Mouse (Mus musculus): ENCODE results near the gene Brd3. TPM values are rescaled to one million over a fixed set of nuclear protein-coding genes. Genes with fewer than 3 reads are reported as not detected.
A peak's percentile ranks its signal among the peaks of the same experiment; 100 is the strongest.

The Brd3 gene
- polyA plus RNA-seq, 1 experiment from 2014 or later = 76.2 TPM

- H3K27ac ChIP-seq = peak overlapping the region; percentile 95
- peak overlapping the region; percentile 78 for H3K4me2 ChIP-seq
- no peaks in the 10 kb centered on the region for H3K27me3 ChIP-seq (replicated peaks)
- H3K36me3 ChIP-seq = no peaks in the 10 kb centered on the region
- peak overlapping the region; percentile 93 for H3K4me3 ChIP-seq (replicated peaks)
- H3K9ac ChIP-seq = peak overlapping the region; percentile 37; the same call in 1 of the 2 replicates
- H3K9me3 ChIP-seq = no peaks in the 10 kb centered on the region
- H3K4me1 ChIP-seq = peaks cover 29% of the 10 kb centered on the region
- 28% methylated on average over 11 of the region's 11 CpGs for WGBS
- no peak for ATAC-seq (ENCODE audit: insufficient read depth, low FRiP score, low read depth)
These were observed 30.9 kb downstream of the Brd3 start for GRCm38 (mm10) chr2:27476303-27477192.

- peak; percentile 98 for ATAC-seq (ENCODE audit: insufficient read depth, low FRiP score, low read depth)
- H3K27ac ChIP-seq = peak overlapping the region; percentile 97
- H3K27me3 ChIP-seq (replicated peaks) = no peaks in the 10 kb centered on the region
- under 1% methylated on average over 95 of the region's 96 CpGs for WGBS
- no peaks in the 10 kb centered on the region for H3K9me3 ChIP-seq
- no peaks in the 10 kb centered on the region for H3K36me3 ChIP-seq
- peak overlapping the region; percentile 81 for H3K4me2 ChIP-seq
- H3K9ac ChIP-seq = peak overlapping the region; percentile 92
- H3K4me1 ChIP-seq = peaks cover 37% of the 10 kb centered on the region
- H3K4me3 ChIP-seq (replicated peaks) = peak overlapping the region; percentile 93
These were observed 31.8 kb downstream of the Brd3 start for GRCm38 (mm10) chr2:27475495-27476302.

GRCm38 (mm10) chr2:27474621-27475484, 32.6 kb downstream of the Brd3 start:
- no peaks in the 10 kb centered on the region for H3K36me3 ChIP-seq
- WGBS = under 1% methylated on average over 74 of the region's 84 CpGs
- H3K9me3 ChIP-seq = no peaks in the 10 kb centered on the region
- H3K4me2 ChIP-seq = peak overlapping the region; percentile 81
- no peaks in the 10 kb centered on the region for H3K27me3 ChIP-seq (replicated peaks)
- H3K4me3 ChIP-seq (replicated peaks) = peak overlapping the region; percentile 93
- ATAC-seq (ENCODE audit: insufficient read depth, low FRiP score, low read depth) = no peak
- H3K9ac ChIP-seq = peak overlapping the region; percentile 92
- H3K4me1 ChIP-seq = peaks cover 43% of the 10 kb centered on the region
- peak overlapping the region; percentile 97 for H3K27ac ChIP-seq

- Histone ChIP-seq H3K4me1 (peaks cover 52% of the 10 kb centered on the region), H3K36me3 (no peaks in the 10 kb centered on the region), H3K27ac (peak overlapping the region; percentile 97), H3K9ac (peak overlapping the region; percentile 92), H3K4me2 (peak overlapping the region; percentile 81), H3K4me3 (replicated peaks) (peak overlapping the region; percentile 93), H3K27me3 (replicated peaks) (no peaks in the 10 kb centered on the region), H3K9me3 (no peaks in the 10 kb centered on the region)
- WGBS = 20% methylated on average over 4 of the region's 4 CpGs
- ATAC-seq (ENCODE audit: insufficient read depth, low FRiP score, low read depth) = no peak
These were observed 33.6 kb downstream of the Brd3 start for GRCm38 (mm10) chr2:27473911-27474310.

GRCm38 (mm10) chr2:27473061-27473765, 34.2 kb downstream of the Brd3 start:
- ATAC-seq (ENCODE audit: insufficient read depth, low FRiP score, low read depth) = no peak
- 56% methylated on average over 7 of the region's 7 CpGs for WGBS
- Histone ChIP-seq H3K4me2 (peak overlapping the region; percentile 81), H3K9ac (peak overlapping the region; percentile 7; the same call in 1 of the 2 replicates), H3K4me1 (peaks cover 54% of the 10 kb centered on the region), H3K4me3 (replicated peaks) (peak overlapping the region; percentile 93), H3K27ac (peak overlapping the region; percentile 97; the same call in 1 of the 2 replicates), H3K9me3 (no peaks in the 10 kb centered on the region), H3K27me3 (replicated peaks) (no peaks in the 10 kb centered on the region), H3K36me3 (no peaks in the 10 kb centered on the region)

- Histone ChIP-seq H3K4me2 (no peak overlapping the region), H3K27ac (no peak overlapping the region), H3K4me3 (replicated peaks) (no peak overlapping the region), H3K36me3 (peaks cover 3% of the 10 kb centered on the region; the same call in 1 of the 2 replicates), H3K9ac (no peak overlapping the region), H3K9me3 (no peaks in the 10 kb centered on the region), H3K4me1 (peaks cover 55% of the 10 kb centered on the region), H3K27me3 (replicated peaks) (no peaks in the 10 kb centered on the region)
- no peak for ATAC-seq (ENCODE audit: insufficient read depth, low FRiP score, low read depth)
These were observed 36.3 kb downstream of the Brd3 start for GRCm38 (mm10) chr2:27471170-27471584.

GRCm38 (mm10) chr2:27470535-27470934, 36.9 kb downstream of the Brd3 start:
- peaks cover 3% of the 10 kb centered on the region; the same call in 1 of the 2 replicates for H3K36me3 ChIP-seq
- H3K4me1 ChIP-seq = peaks cover 55% of the 10 kb centered on the region
- no peaks in the 10 kb centered on the region for H3K9me3 ChIP-seq
- WGBS = 84% methylated on average over 2 of the region's 2 CpGs
- H3K27me3 ChIP-seq (replicated peaks) = no peaks in the 10 kb centered on the region
- H3K27ac ChIP-seq = no peak overlapping the region
- H3K4me3 ChIP-seq (replicated peaks) = no peak overlapping the region
- no peak overlapping the region for H3K4me2 ChIP-seq
- ATAC-seq (ENCODE audit: insufficient read depth, low FRiP score, low read depth) = no peak
- no peak overlapping the region for H3K9ac ChIP-seq

GRCm38 (mm10) chr2:27469991-27470355, 37.5 kb downstream of the Brd3 start:
- no peak overlapping the region for H3K27ac ChIP-seq
- 65% methylated on average over 3 of the region's 3 CpGs for WGBS
- H3K4me1 ChIP-seq = peaks cover 55% of the 10 kb centered on the region
- H3K27me3 ChIP-seq (replicated peaks) = no peaks in the 10 kb centered on the region
- H3K9me3 ChIP-seq = no peaks in the 10 kb centered on the region
- no peak overlapping the region for H3K4me2 ChIP-seq
- H3K4me3 ChIP-seq (replicated peaks) = no peak overlapping the region
- H3K36me3 ChIP-seq = peaks cover 3% of the 10 kb centered on the region; the same call in 1 of the 2 replicates
- ATAC-seq (ENCODE audit: insufficient read depth, low FRiP score, low read depth) = no peak
- no peak overlapping the region for H3K9ac ChIP-seq

- peaks cover 55% of the 10 kb centered on the region for H3K4me1 ChIP-seq
- H3K27ac ChIP-seq = no peak overlapping the region
These were observed 38.0 kb downstream of the Brd3 start for GRCm38 (mm10) chr2:27469292-27469990.

GRCm38 (mm10) chr2:27462901-27463300, 44.6 kb downstream of the Brd3 start:
- WGBS = 89% methylated on average over 4 of the region's 4 CpGs
- H3K9me3 ChIP-seq = no peaks in the 10 kb centered on the region
- H3K36me3 ChIP-seq = peaks cover 58% of the 10 kb centered on the region
- no peaks in the 10 kb centered on the region for H3K27me3 ChIP-seq (replicated peaks)
- no peak overlapping the region for H3K4me3 ChIP-seq (replicated peaks)
- H3K9ac ChIP-seq = no peak overlapping the region
- H3K4me2 ChIP-seq = no peak overlapping the region
- no peak for ATAC-seq (ENCODE audit: insufficient read depth, low FRiP score, low read depth)
- peaks cover 4% of the 10 kb centered on the region; the same call in 1 of the 2 replicates for H3K4me1 ChIP-seq
- H3K27ac ChIP-seq = no peak overlapping the region

More at GRCm38 (mm10) chr2:27469292-27469990, 38.0 kb downstream of the Brd3 start:
- WGBS = 56% methylated on average over 4 of the region's 4 CpGs
- no peak for ATAC-seq (ENCODE audit: insufficient read depth, low FRiP score, low read depth)
- Histone ChIP-seq H3K9ac (no peak overlapping the region), H3K4me3 (replicated peaks) (no peak overlapping the region), H3K9me3 (no peaks in the 10 kb centered on the region), H3K27me3 (replicated peaks) (no peaks in the 10 kb centered on the region), H3K4me2 (no peak overlapping the region), H3K36me3 (peaks cover 3% of the 10 kb centered on the region)
